Mouse (Mus musculus): ENCODE data around the gene Gch1. TPM values are rescaled to one million over a fixed set of nuclear protein-coding genes. Genes with fewer than 3 reads are reported as not detected.

Gch1 gene
- polyA plus RNA-seq, 1 experiment = 2.9 TPM

GRCm38 (mm10) chr14:47225931-47226330, 36.7 kb upstream of the Gch1 start:
- TF ChIP-seq CTCF (IDR thresholded peaks at IDR 0.05; ENCODE audit: borderline replicate concordance, insufficient read depth, low read depth, low read length) (no peak), POLR2A (IDR thresholded peaks at IDR 0.05; ENCODE audit: borderline replicate concordance, insufficient read depth, low read length) (no peak)
- Histone ChIP-seq H3K4me3 (replicated peaks; ENCODE audit: insufficient read depth, low read depth, low read length) (no peak overlapping the region), H3K27me3 (ENCODE audit: control insufficient read depth, insufficient read depth, low read length) (no peaks in the 10 kb centered on the region), H3K4me1 (ENCODE audit: control insufficient read depth, insufficient read depth, low read length) (no peaks in the 10 kb centered on the region), H3K27ac (ENCODE audit: insufficient read depth, low read length) (no peak overlapping the region)
- 90% methylated on average over 8 of the region's 8 CpGs for WGBS
- DNase-seq = no peak

DNA sequence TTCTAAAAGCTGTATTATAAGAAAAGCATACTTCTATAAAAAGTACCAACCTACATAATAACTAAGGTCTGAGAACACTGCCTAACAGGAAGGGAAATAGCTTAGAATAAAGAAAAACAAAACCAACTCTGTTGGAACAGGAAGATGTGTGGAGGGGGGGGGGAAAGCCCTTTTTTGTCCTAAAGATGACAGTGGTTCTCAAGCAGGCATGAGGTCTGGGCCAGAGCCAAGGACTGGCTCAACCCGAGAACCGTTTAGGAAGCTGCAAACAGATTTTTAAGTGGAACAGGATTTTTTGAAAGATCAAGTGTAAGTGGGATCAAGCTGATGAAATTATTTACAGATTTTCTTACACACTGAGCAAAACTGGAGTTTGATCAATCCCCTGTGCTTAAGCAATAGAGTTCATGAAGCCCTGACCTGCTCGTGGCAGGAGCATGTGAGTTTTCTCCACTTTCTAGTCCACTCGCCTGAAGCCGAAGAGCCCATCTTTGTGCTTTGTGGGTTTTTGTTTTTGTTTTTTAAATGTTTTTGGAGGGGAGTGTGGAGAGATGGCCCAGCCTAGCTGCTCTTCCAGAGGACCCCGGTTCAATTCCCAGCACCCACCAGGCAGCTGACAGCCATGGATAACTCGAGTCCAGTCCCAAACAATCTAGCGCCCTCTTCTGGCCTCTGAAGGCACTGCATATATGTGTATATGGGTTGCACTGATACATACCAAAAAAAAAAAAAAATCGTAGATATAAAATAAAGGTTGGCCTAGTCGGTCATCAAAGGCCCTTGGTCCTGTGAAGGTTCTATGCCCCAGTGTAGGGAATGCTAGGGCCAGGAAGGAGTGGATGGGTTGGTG, 35.5 kb upstream of the Gch1 start:
- 69% methylated on average over 10 of the region's 10 CpGs for WGBS

DNA sequence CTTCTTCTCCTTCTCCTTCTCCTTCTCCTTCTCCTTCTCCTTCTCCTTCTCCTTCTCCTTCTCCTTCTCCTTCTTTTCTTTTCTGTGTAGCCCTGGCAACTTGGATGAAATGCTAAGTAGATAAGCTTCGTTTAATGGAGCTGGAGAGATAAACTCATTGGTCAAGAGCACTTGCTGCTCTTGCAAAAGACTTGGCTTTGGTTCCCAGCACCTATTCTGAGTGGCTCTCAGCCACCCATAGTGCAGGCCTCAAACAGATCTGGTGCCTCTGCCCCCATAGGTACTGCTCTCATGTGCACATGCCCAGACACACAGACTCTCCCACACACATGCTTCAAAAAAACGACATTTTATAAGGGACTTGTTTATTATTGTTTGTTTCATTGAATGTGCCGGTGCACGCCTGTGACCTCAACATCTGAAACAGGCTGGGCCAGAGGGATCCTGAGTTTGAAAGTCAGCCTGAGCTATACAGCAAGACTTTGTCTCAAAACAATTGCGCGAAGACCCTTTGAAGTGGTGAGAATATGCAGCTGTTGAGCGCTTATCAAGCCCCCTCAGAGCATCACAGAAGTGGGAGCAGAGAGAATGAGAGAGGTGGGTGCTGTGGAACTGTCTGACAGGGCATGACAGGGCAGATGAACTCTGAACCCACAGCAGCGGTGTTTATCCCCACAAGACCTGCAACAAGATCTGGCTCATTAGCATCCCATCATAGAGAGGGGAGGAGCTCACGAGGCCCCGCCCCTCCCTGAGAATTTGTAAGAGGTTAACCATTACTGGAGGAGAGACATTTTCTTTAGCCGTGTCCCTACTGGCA, 33.6 kb upstream of the Gch1 start:
- DNase-seq = no peak
- H3K4me3 ChIP-seq (replicated peaks; ENCODE audit: insufficient read depth, low read depth, low read length) = no peak overlapping the region
- no peaks in the 10 kb centered on the region for H3K27me3 ChIP-seq (ENCODE audit: control insufficient read depth, insufficient read depth, low read length)
- H3K27ac ChIP-seq (ENCODE audit: insufficient read depth, low read length) = no peak overlapping the region
- no peaks in the 10 kb centered on the region for H3K4me1 ChIP-seq (ENCODE audit: control insufficient read depth, insufficient read depth, low read length)
- 82% methylated on average over 11 of the region's 11 CpGs for WGBS
- TF ChIP-seq POLR2A (IDR thresholded peaks at IDR 0.05; ENCODE audit: borderline replicate concordance, insufficient read depth, low read length) (no peak), CTCF (IDR thresholded peaks at IDR 0.05; ENCODE audit: borderline replicate concordance, insufficient read depth, low read depth, low read length) (no peak)

More for the DNA sequence above, 35.5 kb upstream of the Gch1 start:
- no peaks in the 10 kb centered on the region for H3K27me3 ChIP-seq (ENCODE audit: control insufficient read depth, insufficient read depth, low read length)
- no peak overlapping the region for H3K27ac ChIP-seq (ENCODE audit: insufficient read depth, low read length)
- H3K4me3 ChIP-seq (replicated peaks; ENCODE audit: insufficient read depth, low read depth, low read length) = no peak overlapping the region
- no peak for TF ChIP-seq POLR2A (IDR thresholded peaks at IDR 0.05; ENCODE audit: borderline replicate concordance, insufficient read depth, low read length)
- H3K4me1 ChIP-seq (ENCODE audit: control insufficient read depth, insufficient read depth, low read length) = no peaks in the 10 kb centered on the region
- no peak for DNase-seq

DNA sequence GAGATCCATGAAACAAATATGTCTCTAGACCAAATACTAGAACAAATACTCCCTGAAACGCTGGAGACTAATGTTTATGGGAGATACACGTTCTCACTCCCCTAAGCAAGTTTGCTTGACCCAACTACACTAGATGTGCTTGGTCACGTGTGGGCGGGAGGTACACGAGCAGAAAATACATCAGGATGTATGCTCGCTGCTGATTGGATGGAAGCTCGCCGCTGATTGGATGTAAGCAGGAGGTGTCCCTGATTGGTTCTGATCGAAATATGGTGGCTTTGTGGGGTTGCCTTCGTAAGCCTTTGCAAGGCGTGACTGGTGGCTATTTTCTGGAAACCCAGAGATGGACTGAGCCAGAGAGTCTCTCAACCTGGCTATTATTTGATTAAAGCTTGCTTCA, 32.4 kb upstream of the Gch1 start:
- WGBS = 86% methylated on average over 11 of the region's 11 CpGs
- Histone ChIP-seq H3K27me3 (ENCODE audit: control insufficient read depth, insufficient read depth, low read length) (no peaks in the 10 kb centered on the region), H3K27ac (ENCODE audit: insufficient read depth, low read length) (no peak overlapping the region), H3K4me1 (ENCODE audit: control insufficient read depth, insufficient read depth, low read length) (no peaks in the 10 kb centered on the region), H3K4me3 (replicated peaks; ENCODE audit: insufficient read depth, low read depth, low read length) (no peak overlapping the region)
- no peak for TF ChIP-seq CTCF (IDR thresholded peaks at IDR 0.05; ENCODE audit: borderline replicate concordance, insufficient read depth, low read depth, low read length)
- TF ChIP-seq POLR2A (IDR thresholded peaks at IDR 0.05; ENCODE audit: borderline replicate concordance, insufficient read depth, low read length) = no peak
- no peak for DNase-seq

DNA sequence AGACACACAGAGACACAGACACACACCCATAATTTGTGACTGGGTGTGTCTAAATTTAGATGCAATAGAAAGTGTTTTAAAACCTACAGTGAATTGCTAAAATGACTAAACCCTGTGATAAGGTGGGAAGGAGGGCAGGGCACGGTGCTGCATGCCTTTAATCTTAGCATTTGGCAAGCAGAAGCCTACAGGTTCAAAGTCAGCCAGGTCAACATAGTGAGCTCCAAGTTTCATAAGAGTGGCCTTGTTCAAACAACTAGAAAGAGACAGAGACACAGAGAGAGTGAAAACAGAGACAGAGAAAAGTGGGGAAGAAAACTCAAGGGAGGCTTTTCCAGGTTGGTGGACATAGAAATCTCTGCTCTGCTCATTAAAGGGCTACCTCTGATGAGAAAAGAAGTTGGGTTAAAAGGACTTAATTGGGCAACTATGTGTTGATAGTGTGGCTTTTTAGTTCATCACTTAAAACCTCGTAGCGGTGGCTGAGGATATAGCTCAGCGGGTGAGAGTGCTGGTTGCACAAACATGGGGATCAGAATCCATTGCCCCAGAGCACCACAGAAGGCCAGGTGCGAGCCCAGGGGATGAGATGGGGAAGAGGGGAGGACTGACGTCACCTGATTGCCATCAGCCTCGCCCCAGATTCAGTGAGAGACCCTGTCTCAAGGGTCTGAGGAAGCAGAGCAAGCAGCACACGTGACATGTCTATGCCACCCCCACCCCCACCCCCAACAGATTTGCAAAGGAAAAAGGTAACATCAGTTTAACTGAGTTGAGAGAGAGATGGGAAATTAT, 31.2 kb upstream of the Gch1 start:
- H3K4me1 ChIP-seq (ENCODE audit: control insufficient read depth, insufficient read depth, low read length) = no peaks in the 10 kb centered on the region
- no peak for DNase-seq
- 84% methylated on average over 8 of the region's 8 CpGs for WGBS

DNA sequence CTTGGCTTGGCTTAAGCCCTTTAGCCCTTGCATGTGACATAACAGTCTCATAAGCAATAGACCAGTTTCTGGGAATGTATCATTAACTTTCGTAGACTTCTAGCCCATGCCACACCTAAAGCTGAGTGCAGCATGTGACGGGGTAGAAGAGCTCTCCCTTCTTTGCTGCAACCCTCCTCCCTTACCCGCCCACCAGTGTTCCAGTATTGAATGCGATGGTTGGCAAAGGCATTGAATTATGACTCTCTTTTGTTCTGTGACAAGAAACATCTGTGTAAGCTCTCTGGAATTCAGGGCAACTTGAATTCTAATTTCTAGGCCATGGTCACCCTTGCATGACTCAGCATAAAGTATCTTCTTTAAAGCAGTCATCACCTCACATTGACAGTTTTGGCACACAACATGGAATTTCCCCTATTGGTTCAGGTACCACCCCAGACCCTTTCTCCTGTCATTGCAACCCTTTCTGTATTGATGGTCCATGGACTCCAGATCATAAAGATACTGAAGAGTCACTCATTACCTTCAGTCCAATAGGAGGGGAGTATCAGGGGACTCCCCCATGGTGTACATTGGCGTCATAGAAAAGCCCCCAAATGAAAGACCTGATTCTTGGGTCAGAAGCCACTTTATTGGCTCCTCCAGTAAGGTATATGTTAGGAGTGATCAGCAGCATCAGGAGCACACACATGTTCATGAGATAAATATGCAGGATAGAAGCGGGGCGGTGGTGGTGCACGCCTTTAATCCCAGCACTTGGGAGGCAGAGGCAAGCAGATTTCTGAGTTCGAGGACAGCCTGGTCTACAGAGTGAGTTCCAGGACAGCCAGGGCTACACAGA, 29.8 kb upstream of the Gch1 start:
- no peak for DNase-seq
- H3K4me3 ChIP-seq (replicated peaks; ENCODE audit: insufficient read depth, low read depth, low read length) = no peak overlapping the region
- no peaks in the 10 kb centered on the region for H3K27me3 ChIP-seq (ENCODE audit: control insufficient read depth, insufficient read depth, low read length)
- no peak overlapping the region for H3K27ac ChIP-seq (ENCODE audit: insufficient read depth, low read length)
- H3K4me1 ChIP-seq (ENCODE audit: control insufficient read depth, insufficient read depth, low read length) = no peaks in the 10 kb centered on the region
- TF ChIP-seq CTCF (IDR thresholded peaks at IDR 0.05; ENCODE audit: borderline replicate concordance, insufficient read depth, low read depth, low read length) = no peak
- no peak for TF ChIP-seq POLR2A (IDR thresholded peaks at IDR 0.05; ENCODE audit: borderline replicate concordance, insufficient read depth, low read length)
- 83% methylated on average over 9 of the region's 9 CpGs for WGBS

More for the DNA sequence above, 31.2 kb upstream of the Gch1 start:
- no peak for TF ChIP-seq CTCF (IDR thresholded peaks at IDR 0.05; ENCODE audit: borderline replicate concordance, insufficient read depth, low read depth, low read length)
- no peak for TF ChIP-seq POLR2A (IDR thresholded peaks at IDR 0.05; ENCODE audit: borderline replicate concordance, insufficient read depth, low read length)
- H3K27me3 ChIP-seq (ENCODE audit: control insufficient read depth, insufficient read depth, low read length) = no peaks in the 10 kb centered on the region
- H3K4me3 ChIP-seq (replicated peaks; ENCODE audit: insufficient read depth, low read depth, low read length) = no peak overlapping the region
- no peak overlapping the region for H3K27ac ChIP-seq (ENCODE audit: insufficient read depth, low read length)

DNA sequence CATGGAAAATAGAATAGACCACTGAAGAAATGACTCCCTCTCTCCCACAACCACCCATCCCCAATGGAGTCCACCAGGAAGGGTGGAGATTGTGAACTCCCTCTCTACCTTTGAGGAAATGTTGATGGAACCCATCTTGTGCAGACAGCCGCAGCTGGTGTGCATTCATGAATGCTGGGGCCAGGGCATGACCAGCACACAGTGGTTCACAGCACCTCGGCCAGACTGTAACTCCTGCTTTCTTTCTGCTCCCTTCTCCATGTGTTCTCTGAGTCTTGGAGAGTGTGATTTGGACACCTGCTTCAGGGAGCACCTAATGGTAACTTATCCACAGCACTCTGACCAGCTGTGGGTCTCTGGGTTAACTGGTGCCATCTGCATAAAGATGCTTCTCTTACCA, 27.3 kb upstream of the Gch1 start:
- TF ChIP-seq CTCF (IDR thresholded peaks at IDR 0.05; ENCODE audit: borderline replicate concordance, insufficient read depth, low read depth, low read length) = no peak
- TF ChIP-seq POLR2A (IDR thresholded peaks at IDR 0.05; ENCODE audit: borderline replicate concordance, insufficient read depth, low read length) = no peak
- Histone ChIP-seq H3K4me3 (replicated peaks; ENCODE audit: insufficient read depth, low read depth, low read length) (no peak overlapping the region), H3K27me3 (ENCODE audit: control insufficient read depth, insufficient read depth, low read length) (no peaks in the 10 kb centered on the region), H3K4me1 (ENCODE audit: control insufficient read depth, insufficient read depth, low read length) (no peaks in the 10 kb centered on the region), H3K27ac (ENCODE audit: insufficient read depth, low read length) (no peak overlapping the region)
- WGBS = 87% methylated on average over 2 of the region's 2 CpGs
- no peak for DNase-seq

Measured in cerebellum, adult 2 months (tissue).